Mouse (Mus musculus): ENCODE data around the gene Gzf1.

GRCm38 (mm10) chr2:148717072-148717471, 36.2 kb downstream of the Gzf1 start:
- TF ChIP-seq POLR2A (IDR thresholded peaks at IDR 0.05; ENCODE audit: low read depth, low read length) = no peak
- no peak for TF ChIP-seq CTCF (IDR thresholded peaks at IDR 0.05; ENCODE audit: extremely low read depth, insufficient read length, insufficient replicate concordance, low read depth, low read length)

Measured in small intestine, adult 2 months (tissue).